Mouse (Mus musculus): ENCODE measurements around the gene Serpinb9b.

DNA sequence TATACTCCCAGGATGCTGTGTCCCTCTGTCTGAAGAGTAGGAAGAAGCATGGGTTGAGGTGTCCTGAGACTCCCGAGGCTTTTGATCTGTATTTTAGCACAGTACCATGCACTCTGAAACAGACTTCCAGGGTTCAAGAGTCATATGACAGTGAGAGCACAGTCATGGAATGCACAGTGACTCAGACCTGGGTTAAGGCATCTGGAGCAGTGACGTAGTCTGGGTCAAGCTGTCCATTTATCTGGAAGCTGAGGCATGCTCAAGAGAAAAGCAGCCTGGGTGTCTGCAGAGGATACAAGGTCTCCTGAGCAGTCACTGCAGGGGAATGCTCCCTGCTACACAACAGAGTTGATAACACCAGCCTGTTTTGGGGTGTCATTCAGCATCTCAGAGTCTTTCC lies 1.3 kb downstream of the Serpinb9b start:
- TF ChIP-seq CTCF (IDR thresholded peaks at IDR 0.05 in 2 of 3, conservative IDR thresholded peaks at IDR 0.05 in 1 of 3; ENCODE audit: control insufficient read depth in 1 of 3, insufficient read depth in 1 of 3, low read depth in 2 of 3, low read length in 3 of 3, poor library complexity in 1 of 3, severe bottlenecking in 1 of 3) (no peak), ETS1 (IDR thresholded peaks at IDR 0.05; ENCODE audit: low read depth, low read length) (no peak), POLR2A (IDR thresholded peaks at IDR 0.05; ENCODE audit: control insufficient read depth in 1 of 2, insufficient read depth in 1 of 2, low read depth in 1 of 2, low read length in 2 of 2, poor library complexity in 1 of 2) (no peak), CHD2 (IDR thresholded peaks at IDR 0.05; ENCODE audit: low read length) (no peak), GATA1 (IDR thresholded peaks at IDR 0.05; ENCODE audit: low read depth, low read length) (no peak), MXI1 (IDR thresholded peaks at IDR 0.05; ENCODE audit: low read depth, low read length) (no peak), TBP (IDR thresholded peaks at IDR 0.05; ENCODE audit: low read depth, low read length) (no peak), HCFC1 (IDR thresholded peaks at IDR 0.05; ENCODE audit: low read depth, low read length) (no peak), MYC (IDR thresholded peaks at IDR 0.05; ENCODE audit: low read depth, low read length) (no peak), POLR2AphosphoS2 (IDR thresholded peaks at IDR 0.05; ENCODE audit: low read length) (no peak), MAX (IDR thresholded peaks at IDR 0.05; ENCODE audit: low read length) (no peak)

Data from MEL (cell line).